Mouse (Mus musculus) thymus, adult 2 months (tissue): ENCODE results near the gene Gpn2.

Experiments used
- CTCF ChIP-seq: fragments of 200-500 bp; IDR thresholded peaks from 2 replicates; pipeline ENCODE4 v1.5.1; 2012; ENCODE audit warnings: mild to moderate bottlenecking, control low read depth, low read length, moderate library complexity, borderline replicate concordance; ENCODE audit not compliant: control insufficient read depth, poor library complexity, insufficient read depth; ENCODE audit errors: extremely low read depth
- POLR2A ChIP-seq: fragments of 200-500 bp; IDR thresholded peaks from 2 replicates; pipeline ENCODE4 v1.6.1; 2012; ENCODE audit warnings: mild to moderate bottlenecking, low read length, control low read depth, moderate library complexity; ENCODE audit not compliant: control insufficient read depth, poor library complexity, insufficient read depth; ENCODE audit errors: extremely low read depth

- no peak for TF ChIP-seq POLR2A
- TF ChIP-seq CTCF, result no peak
Measured at GRCm38 (mm10) chr4:133599116-133599515, 15.0 kb downstream of the Gpn2 start.
